Mouse (Mus musculus) heart, adult 2 months (tissue): ENCODE measurements around the gene Gm525. TPM values are rescaled to one million over a fixed set of nuclear protein-coding genes. Genes with fewer than 3 reads are reported as not detected.
"Not testable (repeated sequence)": the region's sequence is repeated elsewhere in the genome, so short reads cannot be mapped to it uniquely, and the experiment has no call there.

Source experiments
- DNase-seq, 2 experiments: peaks; one replicate each; pipeline ENCODE4 v3.0.0; 2021
- H3K27ac ChIP-seq: fragments of 200-600 bp; 2 replicates; pipeline ENCODE4 v1.8.1; 2022
- H3K27me3 ChIP-seq: fragments of 200-500 bp; 2 replicates; pipeline ENCODE4 v1.6.1; 2012; ENCODE audit warnings: mild to moderate bottlenecking, low read length, inconsistent platforms, mixed read lengths; ENCODE audit not compliant: control insufficient read depth, insufficient read depth
- H3K36me3 ChIP-seq: fragments of 200-500 bp; 2 replicates; pipeline ENCODE4 v1.6.1; 2012; ENCODE audit warnings: low read length, inconsistent platforms; ENCODE audit not compliant: control insufficient read depth, insufficient read depth
- H3K4me1 ChIP-seq: fragments of 200-500 bp; 2 replicates; pipeline ENCODE4 v1.6.1; 2011; ENCODE audit warnings: low read length; ENCODE audit not compliant: control insufficient read depth, insufficient read depth
- H3K4me3 ChIP-seq: fragments of 200-600 bp; 2 replicates; pipeline ENCODE4 v1.8.1; 2022
- H3K79me2 ChIP-seq: fragments of 200-500 bp; replicated peaks from 2 replicates; pipeline ENCODE4 v1.6.1; 2012; ENCODE audit warnings: mild to moderate bottlenecking, inconsistent platforms, low read length, moderate library complexity, mixed read lengths; ENCODE audit not compliant: control insufficient read depth, insufficient read depth
- H3K9ac ChIP-seq: fragments of 200-500 bp; 2 replicates; pipeline ENCODE4 v1.6.1; 2012; ENCODE audit warnings: low read depth, mild to moderate bottlenecking, control low read depth, inconsistent platforms, low read length, mixed read lengths
- CTCF ChIP-seq: fragments of 200-600 bp; IDR thresholded peaks from 2 replicates; pipeline ENCODE4 v1.8.1; 2022; ENCODE audit warnings: antibody characterized with exemption, mild to moderate bottlenecking, moderate library complexity
- EP300 ChIP-seq: fragments of 200-500 bp; IDR thresholded peaks from 2 replicates; pipeline ENCODE4 v1.6.1; 2011; ENCODE audit warnings: low read depth, low read length, control low read depth; ENCODE audit not compliant: insufficient read depth
- POLR2A ChIP-seq: fragments of 200-500 bp; IDR thresholded peaks from 2 replicates; pipeline ENCODE4 v1.6.1; 2011; ENCODE audit warnings: mild to moderate bottlenecking, low read depth, low read length, control low read depth; ENCODE audit not compliant: insufficient read depth
- WGBS: fragments of 180-500 bp; shearing (Covaris S2); methylation state at CpG from one replicate; pipeline ENCODE4 v1.1.7; 2018; 5-methylcytosine and 5-hydroxymethylcytosine counted together
- intact Hi-C: fragments of 180-260 bp; cut with DNase I; formaldehyde crosslinking; loops from one replicate; pipeline ENCODE4 v1.15.1; 2025
- polyA plus RNA-seq: library from polyadenylated mRNA; depleted of rRNA; stranded (reverse); fragments of >200 nt; gene quantifications from 2 replicates; pipeline ENCODE4 v1.2.3, GENCODE M21; 2012
- total RNA-seq, 2 experiments: library from RNA; stranded (reverse); gene quantifications; 2 replicates each; pipeline ENCODE4 v1.2.3; 2021

The Gm525 gene
- total and polyA plus RNA-seq, 3 experiments = 0.27 TPM; not detected in 2

GRCm38 (mm10) chr11:89074783-89075413, 1.3 kb downstream of the Gm525 start:
- Histone ChIP-seq H3K27me3 (no peaks in the 10 kb centered on the region), H3K27ac (no peak overlapping the region; the same call in 1 of the 2 replicates), H3K4me3 (no peak overlapping the region), H3K36me3 (no peaks in the 10 kb centered on the region), H3K4me1 (peaks cover 3% of the 10 kb centered on the region; the same call in 1 of the 2 replicates), H3K79me2 (no peaks in the 10 kb centered on the region), H3K9ac (no peak overlapping the region)
- TF ChIP-seq POLR2A = no peak
- TF ChIP-seq EP300 = no peak
- TF ChIP-seq CTCF = no peak
- 69% methylated on average over 19 of the region's 19 CpGs for WGBS
- no peak for DNase-seq
- intact Hi-C loops = no loop called here

- no peak for TF ChIP-seq POLR2A
- peak; percentile 31; the same call in 1 of the 2 replicates for TF ChIP-seq CTCF
- no peak overlapping the region; the same call in 1 of the 2 replicates for H3K27ac ChIP-seq
- H3K79me2 ChIP-seq = no peaks in the 10 kb centered on the region
- 35% methylated on average over 4 of the region's 4 CpGs for WGBS
- H3K27me3 ChIP-seq = no peaks in the 10 kb centered on the region
- H3K4me1 ChIP-seq = peaks cover 3% of the 10 kb centered on the region; the same call in 1 of the 2 replicates
- intact Hi-C loops = no loop called here
- no peak overlapping the region for H3K4me3 ChIP-seq
- no peak overlapping the region for H3K9ac ChIP-seq
- H3K36me3 ChIP-seq = no peaks in the 10 kb centered on the region
- no peak for DNase-seq
Observed at GRCm38 (mm10) chr11:89076370-89076821, 2.8 kb downstream of the Gm525 start.

- no peak overlapping the region for H3K27ac ChIP-seq
- no peak overlapping the region for H3K9ac ChIP-seq
- H3K4me1 ChIP-seq = peaks cover 3% of the 10 kb centered on the region; the same call in 1 of the 2 replicates
- H3K36me3 ChIP-seq = no peaks in the 10 kb centered on the region
- no peaks in the 10 kb centered on the region for H3K27me3 ChIP-seq
- no peak for TF ChIP-seq EP300
- no peak for TF ChIP-seq CTCF
- TF ChIP-seq POLR2A = no peak
- no peak overlapping the region for H3K4me3 ChIP-seq
- intact Hi-C loops = no loop called here
- no peak for DNase-seq
- H3K79me2 ChIP-seq = no peaks in the 10 kb centered on the region
- 68% methylated on average over 8 of the region's 8 CpGs for WGBS
Observed at GRCm38 (mm10) chr11:89077601-89078000, 4.0 kb downstream of the Gm525 start.

GRCm38 (mm10) chr11:89078305-89078704, 4.7 kb downstream of the Gm525 start:
- no peak overlapping the region for H3K27ac ChIP-seq
- DNase-seq = no peak
- H3K36me3 ChIP-seq = no peaks in the 10 kb centered on the region
- intact Hi-C loops = no loop called here
- 86% methylated on average over 3 of the region's 3 CpGs for WGBS
- peaks cover 3% of the 10 kb centered on the region; the same call in 1 of the 2 replicates for H3K4me1 ChIP-seq
- H3K79me2 ChIP-seq = no peaks in the 10 kb centered on the region
- H3K9ac ChIP-seq = no peak overlapping the region
- no peaks in the 10 kb centered on the region for H3K27me3 ChIP-seq
- H3K4me3 ChIP-seq = no peak overlapping the region
- TF ChIP-seq CTCF (no peak), EP300 (no peak), POLR2A (no peak)

GRCm38 (mm10) chr11:89078996-89079680, 5.5 kb downstream of the Gm525 start:
- H3K27ac ChIP-seq = no peak overlapping the region
- WGBS = 79% methylated on average over 16 of the region's 16 CpGs
- intact Hi-C loops = no loop called here
- no peaks in the 10 kb centered on the region for H3K79me2 ChIP-seq
- DNase-seq = no peak
- H3K4me1 ChIP-seq = peaks cover 3% of the 10 kb centered on the region; the same call in 1 of the 2 replicates
- no peak for TF ChIP-seq POLR2A
- TF ChIP-seq CTCF = no peak
- TF ChIP-seq EP300 = no peak
- no peaks in the 10 kb centered on the region for H3K36me3 ChIP-seq
- no peaks in the 10 kb centered on the region for H3K27me3 ChIP-seq
- H3K9ac ChIP-seq = no peak overlapping the region
- H3K4me3 ChIP-seq = no peak overlapping the region

- WGBS = 76% methylated on average over 5 of the region's 5 CpGs
- H3K9ac ChIP-seq, H3K27ac ChIP-seq, H3K36me3 ChIP-seq, H3K27me3 ChIP-seq, H3K4me3 ChIP-seq, H3K79me2 ChIP-seq, DNase-seq, H3K4me1 ChIP-seq: not testable (repeated sequence)
- intact Hi-C loops = loop anchor here (5.0 kb wide), 1 partner anchor 220 kb away; the partner anchor contains the start of gene Nog
Observed at GRCm38 (mm10) chr11:89081906-89082305, 8.3 kb downstream of the Gm525 start.

- H3K36me3 ChIP-seq, H3K4me3 ChIP-seq, H3K27ac ChIP-seq, H3K9ac ChIP-seq, DNase-seq, H3K4me1 ChIP-seq, H3K27me3 ChIP-seq, H3K79me2 ChIP-seq: not testable (repeated sequence)
- intact Hi-C loops = loop anchor here (5.0 kb wide), 1 partner anchor 220 kb away; the partner anchor contains the start of gene Nog
- WGBS = 75% methylated on average over 3 of the region's 3 CpGs
Observed at GRCm38 (mm10) chr11:89082691-89083090, 9.1 kb downstream of the Gm525 start.
